Mouse (Mus musculus) left cerebral cortex, postnatal 25 days (tissue): ENCODE results near the gene Olfr974. TPM values are rescaled to one million over a fixed set of nuclear protein-coding genes. Genes with fewer than 3 reads are reported as not detected.
"Not testable (repeated sequence)": the region's sequence is repeated elsewhere in the genome, so short reads cannot be mapped to it uniquely, and the experiment has no call there.

ENCODE experiments used
- DNase-seq, 2 experiments: peaks; one replicate each; pipeline ENCODE4 v3.0.0; 2022; ENCODE audit warnings: low spot score in 2 of 2, mixed read lengths in 1 of 2
- intact Hi-C: fragments of 180-260 bp; cut with DNase I; formaldehyde crosslinking; loops from one replicate; pipeline ENCODE4 v1.15.1; 2025
- total RNA-seq, 2 experiments: library from RNA; stranded (reverse); gene quantifications; 2 replicates each; pipeline ENCODE4 v1.2.3; 2021

Gene Olfr974
- total RNA-seq: not detected

GRCm38 (mm10) chr9:39937201-39937600 is at the start of gene Olfr974:
Olfr974 (plus strand) TSS chr9:39937501.
- intact Hi-C loops: no loop called here
- no peak for DNase-seq

GRCm38 (mm10) chr9:39905106-39905505 is 32.2 kb upstream of the Olfr974 start:
- intact Hi-C loops: no loop called here

GRCm38 (mm10) chr9:39907036-39907435 is 30.3 kb upstream of the Olfr974 start, which contains the start of gene Olfr229:
Olfr229 (plus strand) TSS chr9:39907336.
- intact Hi-C loops: no loop called here
- DNase-seq: no peak

More at GRCm38 (mm10) chr9:39905106-39905505, 32.2 kb upstream of the Olfr974 start:
- no peak for DNase-seq

GRCm38 (mm10) chr9:39909939-39910338 is 27.4 kb upstream of the Olfr974 start:
- intact Hi-C loops: no loop called here
- no peak for DNase-seq

GRCm38 (mm10) chr9:39927975-39928836 is 9.1 kb upstream of the Olfr974 start:
- intact Hi-C loops, DNase-seq: not testable (repeated sequence)

GRCm38 (mm10) chr9:39928837-39929236 is 8.5 kb upstream of the Olfr974 start:
- intact Hi-C loops, DNase-seq: not testable (repeated sequence)

GRCm38 (mm10) chr9:39951946-39952345 is 14.6 kb downstream of the Olfr974 start, which contains the start of gene Olfr975:
Olfr975 (minus strand) TSS chr9:39952046.
- intact Hi-C loops: no loop called here

GRCm38 (mm10) chr9:39961033-39961432 is 23.7 kb downstream of the Olfr974 start, which contains the start of gene Olfr976:
Olfr976 (minus strand) TSS chr9:39961133.
- DNase-seq, intact Hi-C loops: not testable (repeated sequence)

More at GRCm38 (mm10) chr9:39951946-39952345, 14.6 kb downstream of the Olfr974 start, which contains the start of gene Olfr975:
- no peak for DNase-seq

- intact Hi-C loops, DNase-seq: not testable (repeated sequence)
Measured at GRCm38 (mm10) chr9:39976581-39977145, 39.4 kb downstream of the Olfr974 start.

GRCm38 (mm10) chr9:39991813-39992212 is 54.5 kb downstream of the Olfr974 start, which contains the start of gene Olfr978:
Olfr978 (plus strand) TSS chr9:39992113.
- DNase-seq: no peak
- intact Hi-C loops: no loop called here

Other genes starting within 250 kb of the Olfr974 start
- not detected for gene Olfr149, start 230.4 kb upstream of the Olfr974 start, total RNA-seq
- not detected for gene Olfr965, start 226.1 kb upstream of the Olfr974 start, total RNA-seq
- gene Olfr150, start 206.5 kb upstream of the Olfr974 start, total RNA-seq: not detected
- not detected for gene Olfr967, start 191.3 kb upstream of the Olfr974 start, total RNA-seq
- not detected for gene Olfr968, start 154.2 kb upstream of the Olfr974 start, total RNA-seq
- not detected for gene Olfr969, start 146.6 kb upstream of the Olfr974 start, total RNA-seq
- gene Olfr970, start 128.6 kb upstream of the Olfr974 start, total RNA-seq: not detected
- not detected for gene Olfr971, start 100.6 kb upstream of the Olfr974 start, total RNA-seq
- gene Olfr972, start 71.1 kb upstream of the Olfr974 start, total RNA-seq: not detected
- not detected for gene Olfr229, start 30.2 kb upstream of the Olfr974 start, total RNA-seq
- not detected for gene Olfr975, start 14.5 kb downstream of the Olfr974 start, total RNA-seq
- not detected for gene Olfr976, start 23.6 kb downstream of the Olfr974 start, total RNA-seq
- not detected for gene Olfr978, start 54.6 kb downstream of the Olfr974 start, total RNA-seq
- not detected for gene Olfr979, start 66.0 kb downstream of the Olfr974 start, total RNA-seq
- not detected for gene Olfr980, start 72.1 kb downstream of the Olfr974 start, total RNA-seq
- not detected for gene Olfr981, start 84.0 kb downstream of the Olfr974 start, total RNA-seq
- gene Olfr982, start 136.3 kb downstream of the Olfr974 start, total RNA-seq: not detected
- not detected for gene Olfr983, start 156.1 kb downstream of the Olfr974 start, total RNA-seq
- not detected for gene Olfr984, start 176.7 kb downstream of the Olfr974 start, total RNA-seq
- not detected for gene Olfr985, start 192.7 kb downstream of the Olfr974 start, total RNA-seq
- gene Tmem225, start 210.6 kb downstream of the Olfr974 start, total RNA-seq: not detected
- not detected for gene Olfr986, start 243.4 kb downstream of the Olfr974 start, total RNA-seq